Mouse (Mus musculus): ENCODE results near the gene Sstr3.

- no peak for TF ChIP-seq CTCF (IDR thresholded peaks at IDR 0.05; ENCODE audit: low read depth, low read length)
- no peak for TF ChIP-seq POLR2A (IDR thresholded peaks at IDR 0.05; ENCODE audit: insufficient read depth, low read length)
- TF ChIP-seq EP300 (IDR thresholded peaks at IDR 0.05; ENCODE audit: insufficient read depth, low read depth, low read length) = no peak
Observed at GRCm38 (mm10) chr15:78532566-78533345, 11.7 kb downstream of the Sstr3 start.
